Mouse (Mus musculus) forebrain, postnatal 0 days (tissue): ENCODE data around the gene Reep3. TPM values are rescaled to one million over a fixed set of nuclear protein-coding genes. Genes with fewer than 3 reads are reported as not detected.

ENCODE experiments used
- ATAC-seq: fragments of 200-750 bp; cut with Nextera tagmentation; 2 replicates; pipeline ENCODE4 v1.8.0; 2017; ENCODE audit warnings: mild to moderate bottlenecking, moderate library complexity
- DNase-seq: peaks from one replicate; pipeline ENCODE4 v3.0.0-alpha.2; 2015
- H3K27ac ChIP-seq: fragments of 300-500 bp; sonication (generic); 2 replicates; pipeline ENCODE4 v1.5.1; 2014; ENCODE audit warnings: low read depth, mild to moderate bottlenecking, antibody characterized with exemption, low read length, moderate library complexity, mixed read lengths
- H3K27me3 ChIP-seq: fragments of 300-500 bp; sonication (generic); 2 replicates; pipeline ENCODE4 v1.6.1; 2014; ENCODE audit warnings: mild to moderate bottlenecking, low read length, mixed read lengths; ENCODE audit not compliant: insufficient read depth
- H3K36me3 ChIP-seq: fragments of 300-500 bp; sonication (generic); 2 replicates; pipeline ENCODE4 v1.6.1; 2014; ENCODE audit warnings: mild to moderate bottlenecking, moderate library complexity; ENCODE audit not compliant: insufficient read depth
- H3K4me1 ChIP-seq: fragments of 300-500 bp; sonication (generic); 2 replicates; pipeline ENCODE4 v1.6.1; 2014; ENCODE audit warnings: antibody characterized with exemption; ENCODE audit not compliant: insufficient read depth
- H3K4me2 ChIP-seq: fragments of 300-500 bp; sonication (generic); 2 replicates; pipeline ENCODE4 v1.6.1; 2014; ENCODE audit warnings: low read depth, mild to moderate bottlenecking, moderate library complexity
- H3K4me3 ChIP-seq: fragments of 300-500 bp; sonication (generic); 2 replicates; pipeline ENCODE4 v1.5.1; 2014; ENCODE audit warnings: low read depth, low read length, mixed read lengths
- H3K9ac ChIP-seq: fragments of 300-500 bp; sonication (generic); 2 replicates; pipeline ENCODE4 v1.6.1; 2014; ENCODE audit warnings: mild to moderate bottlenecking
- H3K9me3 ChIP-seq: fragments of 300-500 bp; sonication (generic); 2 replicates; pipeline ENCODE4 v1.6.1; 2016; ENCODE audit warnings: low read length
- CTCF ChIP-seq: sonication (generic); IDR thresholded peaks from 2 replicates; pipeline ENCODE4 v1.5.1; 2016; ENCODE audit warnings: antibody characterized with exemption, control low read depth, low read depth
- WGBS: fragments of 180-500 bp; shearing (Covaris S2); extraction: QIAGEN DNeasy Blood & Tissue Kit; methylation state at CpG from one replicate; pipeline ENCODE4 v1.1.7; 2014; 5-methylcytosine and 5-hydroxymethylcytosine counted together
- polyA plus RNA-seq: library from polyadenylated mRNA; unstranded; fragments of >200 nt; fragmentation: Nextera tagmentation; extraction: Ambion mirVana; gene quantifications from 2 replicates; pipeline ENCODE4 v1.2.1, GENCODE M21; 2015
- total RNA-seq: library from RNA; depleted of rRNA; stranded (reverse); fragments of >200 nt; gene quantifications from 2 replicates; pipeline ENCODE4 v1.2.3, GENCODE M21; 2014

Reep3 gene
- total and polyA plus RNA-seq, 2 experiments from 2014 or later, result 23.7 to 30.8 TPM

DNA sequence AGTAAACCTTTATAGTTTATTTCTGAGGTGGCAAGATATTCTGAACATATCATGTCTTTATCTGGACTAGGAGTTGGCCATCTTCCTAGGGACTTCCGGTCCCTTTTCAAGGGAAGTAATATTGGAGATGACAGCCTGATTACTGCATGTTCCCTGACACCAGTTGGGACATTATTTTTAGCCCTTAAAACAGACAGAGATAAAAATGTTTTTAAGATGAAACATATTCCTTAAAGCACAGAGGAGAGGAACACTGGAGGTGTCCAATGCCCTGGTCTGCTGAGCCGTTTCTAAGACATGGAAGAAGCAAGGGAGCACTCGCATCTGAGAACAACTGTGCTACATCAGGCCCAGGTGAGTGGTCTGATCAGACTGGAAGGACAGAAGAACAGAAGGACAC is 119.7 kb downstream of the Reep3 start:
- TF ChIP-seq CTCF, result no peak
- no peaks in the 10 kb centered on the region for H3K27me3 ChIP-seq
- 93% methylated on average over 3 of the region's 3 CpGs for WGBS
- no peaks in the 10 kb centered on the region for H3K9me3 ChIP-seq
- H3K4me2 ChIP-seq, result no peak overlapping the region
- H3K27ac ChIP-seq, result no peak overlapping the region
- DNase-seq (no peak), ATAC-seq (no peak)
- H3K4me3 ChIP-seq, result no peak overlapping the region
- no peaks in the 10 kb centered on the region for H3K4me1 ChIP-seq
- H3K9ac ChIP-seq, result no peak overlapping the region
- no peaks in the 10 kb centered on the region for H3K36me3 ChIP-seq

DNA sequence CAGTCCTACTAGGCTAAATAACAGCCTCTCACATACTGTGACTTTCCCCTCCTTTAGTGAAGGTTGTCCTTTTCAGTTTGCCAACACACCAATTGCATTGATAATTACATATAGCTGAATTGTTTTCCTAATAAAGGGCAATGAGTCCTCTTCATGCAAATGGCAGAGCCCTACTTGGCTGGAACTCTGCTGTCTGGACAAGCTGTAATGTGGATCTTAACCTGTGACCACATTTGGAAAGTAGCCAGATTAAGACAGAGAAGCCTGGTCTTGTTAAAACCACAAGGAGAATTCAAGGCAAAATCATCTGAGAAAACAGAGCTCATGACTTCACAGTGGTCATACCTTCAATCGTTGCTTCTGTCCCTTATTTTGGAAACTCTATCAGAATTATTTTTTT is 121.3 kb downstream of the Reep3 start:
- H3K27me3 ChIP-seq, result no peaks in the 10 kb centered on the region
- no peak for DNase-seq
- ATAC-seq, result no peak
- H3K36me3 ChIP-seq, result no peaks in the 10 kb centered on the region
- no peak overlapping the region for H3K9ac ChIP-seq
- no peak overlapping the region for H3K27ac ChIP-seq
- no peak overlapping the region for H3K4me3 ChIP-seq
- 82% methylated on average over 1 of the region's 1 CpGs for WGBS
- no peaks in the 10 kb centered on the region for H3K9me3 ChIP-seq
- H3K4me1 ChIP-seq, result no peaks in the 10 kb centered on the region
- H3K4me2 ChIP-seq, result no peak overlapping the region
- no peak for TF ChIP-seq CTCF

DNA sequence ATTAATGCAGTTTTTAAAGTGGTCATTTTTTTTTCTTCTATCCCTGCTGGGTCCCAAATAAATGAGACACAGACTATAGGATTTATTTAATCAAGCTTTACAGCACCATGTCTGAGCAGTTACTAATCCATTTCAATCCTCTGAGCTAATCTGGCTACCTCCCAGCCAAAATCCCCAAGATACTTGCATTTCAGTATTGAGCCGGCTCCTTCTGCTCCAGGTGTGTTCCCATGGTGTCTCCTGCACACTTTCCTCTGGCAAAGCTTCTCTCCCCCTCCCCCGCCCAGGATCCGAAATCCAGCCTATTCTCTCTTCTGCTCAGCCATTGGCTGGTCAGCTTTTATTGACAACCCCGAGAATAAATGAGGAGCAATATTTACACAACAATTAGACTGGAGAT is 122.3 kb downstream of the Reep3 start:
- ATAC-seq (no peak), DNase-seq (no peak)
- 49% methylated on average over 4 of the region's 4 CpGs for WGBS

DNA sequence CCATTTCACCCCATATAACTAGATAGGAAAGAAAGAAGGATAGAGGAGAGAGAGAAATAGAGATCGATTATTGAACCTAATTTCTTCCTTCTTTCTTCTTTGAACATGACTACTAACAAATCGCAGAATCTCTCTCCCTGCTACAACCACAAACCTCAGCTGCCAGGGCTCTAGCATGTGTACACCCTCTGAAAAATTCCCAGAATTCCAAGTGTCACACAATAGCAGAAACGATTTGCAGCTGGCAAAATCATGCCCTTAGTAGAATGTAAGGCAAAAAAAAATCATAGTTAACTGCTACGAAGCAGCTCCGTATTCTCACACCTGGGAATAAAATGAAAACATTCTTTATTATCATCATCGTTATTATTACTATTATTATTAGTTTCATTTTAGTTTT is 122.9 kb downstream of the Reep3 start:
- ATAC-seq (no peak), DNase-seq (no peak)
- Histone ChIP-seq H3K4me1 (no peaks in the 10 kb centered on the region), H3K27me3 (no peaks in the 10 kb centered on the region), H3K4me2 (no peak overlapping the region), H3K9me3 (no peaks in the 10 kb centered on the region), H3K9ac (no peak overlapping the region), H3K4me3 (no peak overlapping the region), H3K27ac (no peak overlapping the region), H3K36me3 (no peaks in the 10 kb centered on the region)
- WGBS, result 74% methylated on average over 6 of the region's 6 CpGs
- no peak for TF ChIP-seq CTCF

More for the DNA sequence above, 122.3 kb downstream of the Reep3 start:
- Histone ChIP-seq H3K27ac (no peak overlapping the region), H3K4me3 (no peak overlapping the region), H3K9ac (no peak overlapping the region), H3K27me3 (no peaks in the 10 kb centered on the region), H3K4me2 (no peak overlapping the region), H3K36me3 (no peaks in the 10 kb centered on the region), H3K9me3 (no peaks in the 10 kb centered on the region), H3K4me1 (no peaks in the 10 kb centered on the region)
- no peak for TF ChIP-seq CTCF

- H3K36me3 ChIP-seq, result no peaks in the 10 kb centered on the region
- WGBS, result 78% methylated on average over 2 of the region's 2 CpGs
- no peak overlapping the region for H3K4me2 ChIP-seq
- no peak overlapping the region for H3K9ac ChIP-seq
- DNase-seq, result no peak
- H3K27ac ChIP-seq, result no peak overlapping the region
- no peak for TF ChIP-seq CTCF
- H3K4me3 ChIP-seq, result no peak overlapping the region
- ATAC-seq, result no peak
- H3K9me3 ChIP-seq, result no peaks in the 10 kb centered on the region
- H3K4me1 ChIP-seq, result no peaks in the 10 kb centered on the region
- H3K27me3 ChIP-seq, result no peaks in the 10 kb centered on the region
Observed at GRCm38 (mm10) chr10:66973274-66973673, 123.5 kb downstream of the Reep3 start.

DNA sequence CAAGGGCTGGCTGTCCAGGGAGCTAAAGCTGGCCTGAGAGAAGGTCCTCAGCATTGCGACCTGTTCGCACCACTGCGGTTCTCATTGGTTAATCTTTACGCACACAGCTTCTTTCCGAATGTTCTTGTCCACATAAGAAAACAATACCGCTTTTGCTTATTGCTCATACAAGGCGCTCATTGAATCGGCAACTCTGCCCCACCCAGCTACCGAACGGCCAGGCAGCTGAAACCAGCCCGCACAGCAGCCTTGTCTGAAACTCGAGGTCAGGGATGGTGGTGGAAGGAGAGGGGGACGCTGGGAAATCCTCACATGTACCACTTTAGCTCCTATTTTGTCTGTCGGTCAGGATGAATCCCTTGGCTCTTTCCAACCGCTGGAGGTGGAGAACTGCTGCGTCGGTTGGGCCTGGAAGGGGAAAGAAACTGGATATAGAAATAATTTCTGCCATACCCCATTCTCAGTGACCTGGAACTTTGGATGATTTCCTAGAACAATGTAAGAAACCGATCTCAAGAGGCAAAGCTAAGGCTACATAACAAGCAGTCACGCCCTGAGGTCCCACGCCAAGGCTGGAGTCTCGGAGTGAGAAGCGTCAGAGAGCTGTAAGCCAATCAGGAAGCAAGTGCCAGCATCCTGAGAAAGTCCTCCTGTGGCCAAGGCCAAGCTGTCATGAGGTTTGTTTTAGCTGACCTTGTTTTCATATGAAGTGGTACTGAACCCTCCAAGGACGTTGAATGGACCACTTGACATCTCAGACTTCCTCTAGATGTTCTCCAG is 126.2 kb downstream of the Reep3 start:
- Histone ChIP-seq H3K4me3 (no peak overlapping the region), H3K9ac (no peak overlapping the region), H3K27me3 (no peaks in the 10 kb centered on the region), H3K36me3 (no peaks in the 10 kb centered on the region), H3K4me2 (no peak overlapping the region), H3K4me1 (no peaks in the 10 kb centered on the region), H3K9me3 (no peaks in the 10 kb centered on the region), H3K27ac (no peak overlapping the region)
- ATAC-seq, result no peak
- WGBS, result 93% methylated on average over 23 of the region's 23 CpGs
- no peak for DNase-seq
- TF ChIP-seq CTCF, result no peak

- 66% methylated on average over 2 of the region's 2 CpGs for WGBS
- no peaks in the 10 kb centered on the region for H3K27me3 ChIP-seq
- H3K36me3 ChIP-seq, result no peaks in the 10 kb centered on the region
- DNase-seq (no peak), ATAC-seq (no peak)
- H3K9me3 ChIP-seq, result no peaks in the 10 kb centered on the region
- no peak overlapping the region for H3K9ac ChIP-seq
- no peak overlapping the region for H3K4me2 ChIP-seq
- H3K4me3 ChIP-seq, result no peak overlapping the region
- no peak overlapping the region for H3K27ac ChIP-seq
- no peak for TF ChIP-seq CTCF
- H3K4me1 ChIP-seq, result no peaks in the 10 kb centered on the region
Observed at GRCm38 (mm10) chr10:66969581-66969980, 127.2 kb downstream of the Reep3 start.
